Mouse (Mus musculus) stomach, embryonic 14.5 days (tissue): ENCODE measurements around the gene Kat6b. TPM values are rescaled to one million over a fixed set of nuclear protein-coding genes. Genes with fewer than 3 reads are reported as not detected.

Source experiments
- ATAC-seq: fragments of 200-750 bp; cut with Nextera tagmentation; 2 replicates; pipeline ENCODE4 v1.8.0; 2017; ENCODE audit warnings: low read depth, moderate TSS enrichment; ENCODE audit not compliant: insufficient number of reproducible peaks, insufficient read depth, low FRiP score
- H3K27ac ChIP-seq: fragments of 300-500 bp; sonication (generic); 2 replicates; pipeline ENCODE4 v1.5.1; 2014; ENCODE audit warnings: mild to moderate bottlenecking, low read length, moderate library complexity, mixed read lengths
- H3K27me3 ChIP-seq: fragments of 300-500 bp; sonication (generic); 2 replicates; pipeline ENCODE4 v1.6.1; 2014; ENCODE audit warnings: low read length, control low read depth, mixed read lengths; ENCODE audit not compliant: control insufficient read depth, insufficient read depth
- H3K36me3 ChIP-seq: fragments of 300-500 bp; sonication (generic); 2 replicates; pipeline ENCODE4 v1.6.1; 2014; ENCODE audit warnings: mild to moderate bottlenecking, control low read depth, low read length, moderate library complexity, mixed read lengths; ENCODE audit not compliant: control insufficient read depth, insufficient read depth
- H3K4me1 ChIP-seq: fragments of 300-500 bp; sonication (generic); 2 replicates; pipeline ENCODE4 v1.6.1; 2014; ENCODE audit warnings: low read length, control low read depth, mixed read lengths; ENCODE audit not compliant: control insufficient read depth, insufficient read depth
- H3K4me2 ChIP-seq: fragments of 300-500 bp; sonication (generic); replicated peaks from 2 replicates; pipeline ENCODE4 v1.6.1; 2014; ENCODE audit warnings: low read depth, low read length, control low read depth
- H3K4me3 ChIP-seq: fragments of 300-500 bp; sonication (generic); 2 replicates; pipeline ENCODE4 v1.5.1; 2014; ENCODE audit warnings: low read depth, low read length, control low read depth
- H3K9ac ChIP-seq: fragments of 300-500 bp; sonication (generic); replicated peaks from 2 replicates; pipeline ENCODE4 v1.6.1; 2014; ENCODE audit warnings: low read depth, mild to moderate bottlenecking, control low read depth, low read length, moderate library complexity, mixed read lengths
- H3K9me3 ChIP-seq: fragments of 300-500 bp; sonication (generic); 2 replicates; pipeline ENCODE4 v1.6.1; 2016; ENCODE audit warnings: low read depth, low read length, control low read depth; ENCODE audit not compliant: control insufficient read depth
- WGBS: fragments of 180-500 bp; shearing (Covaris S2); extraction: QIAGEN DNeasy Blood & Tissue Kit; methylation state at CpG from one replicate; pipeline ENCODE4 v1.1.7; 2014; 5-methylcytosine and 5-hydroxymethylcytosine counted together
- polyA plus RNA-seq: library from polyadenylated mRNA; unstranded; fragments of >200 nt; fragmentation: Nextera tagmentation; extraction: Ambion mirVana; gene quantifications from 2 replicates; pipeline ENCODE4 v1.2.1, GENCODE M21; 2014

Gene Kat6b
- polyA plus RNA-seq, 1 experiment from 2014 or later: 32.3 TPM

DNA sequence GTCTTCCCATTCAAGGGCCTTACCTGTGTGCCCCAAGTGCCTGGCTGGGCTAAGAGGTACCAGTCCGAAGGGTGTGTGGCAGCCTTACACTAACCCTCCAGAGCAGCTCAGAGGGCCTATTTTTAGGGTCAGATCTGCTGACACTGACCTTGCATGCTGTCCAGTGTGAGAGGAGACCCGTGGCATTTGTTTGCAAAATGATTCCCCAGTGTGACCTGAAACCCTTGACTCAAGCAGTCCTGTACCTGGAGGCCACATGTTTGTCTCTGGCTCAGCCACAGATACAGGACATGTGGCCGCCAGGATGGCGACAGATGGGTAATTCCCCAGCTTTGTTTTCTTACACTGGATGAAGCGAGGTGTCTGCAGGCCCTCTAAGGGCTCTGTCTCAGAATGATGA is 233.3 kb downstream of the Kat6b start, which contains the start of gene Dupd1:
TSS of gene Dupd1 (minus strand) at position 91 of the 400 bp plus-strand sequence.
- Histone ChIP-seq H3K9ac (no peak within 1 kb of the TSS), H3K36me3 (no peaks in the 10 kb centered on the region), H3K4me1 (no peaks in the 10 kb centered on the region), H3K27me3 (no peaks in the 10 kb centered on the region), H3K9me3 (no peaks in the 10 kb centered on the region), H3K4me2 (no peak within 1 kb of the TSS), H3K27ac (no peak within 1 kb of the TSS), H3K4me3 (no peak within 1 kb of the TSS)
- no peak for ATAC-seq
- 67% methylated on average over 5 of the region's 5 CpGs for WGBS

DNA sequence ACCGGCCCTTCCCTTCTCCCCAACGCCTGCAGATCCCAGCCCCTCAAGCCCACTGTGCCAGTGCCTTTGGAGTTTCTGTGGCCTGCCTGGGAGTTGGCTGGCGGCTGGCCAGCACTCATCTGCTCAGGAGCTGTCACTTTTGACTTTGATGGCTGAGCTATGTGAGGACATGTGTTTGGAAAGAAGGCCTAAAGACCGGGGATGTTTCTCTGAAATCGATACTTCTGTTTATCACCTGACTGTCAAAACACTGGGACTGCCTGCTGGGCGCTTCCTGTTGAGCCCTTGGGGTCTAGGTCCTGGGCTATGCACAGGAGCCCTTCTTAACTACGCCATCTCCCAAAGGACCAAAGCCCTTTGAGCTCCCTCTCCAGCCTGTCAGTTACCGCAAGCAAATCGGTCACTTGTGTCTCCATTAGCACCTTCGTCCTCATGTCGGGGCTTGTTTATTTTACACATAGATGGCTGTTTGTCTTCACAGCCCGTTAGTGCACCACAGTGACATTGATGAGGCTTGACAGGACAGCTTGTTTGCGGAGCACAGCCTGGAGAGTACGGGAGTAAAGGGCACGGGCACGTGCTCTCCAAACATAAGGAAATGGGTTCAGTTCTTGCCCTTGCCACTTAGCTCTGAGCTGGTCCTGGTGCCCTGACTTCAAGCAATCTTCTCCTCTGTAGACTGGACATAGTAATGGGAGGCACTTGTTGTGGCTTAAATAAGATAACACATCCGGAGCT is 238.6 kb downstream of the Kat6b start:
- no peak overlapping the region for H3K27ac ChIP-seq
- H3K36me3 ChIP-seq: no peaks in the 10 kb centered on the region
- 18% methylated on average over 17 of the region's 17 CpGs for WGBS
- no peak for ATAC-seq
- H3K9ac ChIP-seq: no peak overlapping the region
- H3K27me3 ChIP-seq: no peaks in the 10 kb centered on the region
- H3K4me3 ChIP-seq: no peak overlapping the region
- no peak overlapping the region for H3K4me2 ChIP-seq
- H3K4me1 ChIP-seq: no peaks in the 10 kb centered on the region
- H3K9me3 ChIP-seq: no peaks in the 10 kb centered on the region

DNA sequence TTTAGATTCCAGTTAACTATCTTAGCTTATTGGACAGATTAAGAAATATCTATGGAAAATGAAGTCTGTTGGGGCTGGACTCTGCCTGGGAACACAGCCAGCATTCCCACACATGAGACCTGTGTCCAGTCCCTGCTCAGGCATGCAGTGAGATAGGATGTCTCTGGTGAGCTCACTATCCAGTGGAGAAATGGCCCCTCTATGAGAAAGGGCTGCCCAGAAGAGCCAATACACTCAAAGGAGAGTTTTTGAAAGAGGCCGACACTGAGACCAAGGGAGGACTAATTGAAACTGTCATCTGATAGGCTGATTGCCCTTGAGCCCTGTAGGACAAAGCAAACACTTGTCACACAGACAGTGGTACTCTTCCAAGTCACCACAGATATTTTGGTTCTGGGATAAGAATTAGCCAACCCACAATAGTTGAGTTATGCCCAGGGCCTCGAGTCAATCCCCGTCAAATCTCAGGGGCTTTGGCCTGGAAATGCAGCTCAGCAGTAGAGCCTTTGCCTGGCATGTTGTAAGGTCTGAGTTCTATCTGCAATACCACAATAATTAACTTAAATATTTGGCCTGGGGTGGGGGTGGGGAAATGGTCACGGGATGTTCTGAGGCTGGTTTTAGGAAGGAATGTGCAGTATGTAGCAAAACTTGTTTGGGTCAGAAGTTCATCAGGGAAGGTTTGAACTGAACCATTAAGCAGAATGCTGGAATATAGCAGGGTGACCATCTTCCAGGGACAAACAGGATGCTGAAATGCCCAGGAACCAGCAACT is 239.4 kb downstream of the Kat6b start:
- H3K9ac ChIP-seq: no peak overlapping the region
- no peaks in the 10 kb centered on the region for H3K4me1 ChIP-seq
- 72% methylated on average over 4 of the region's 4 CpGs for WGBS
- H3K27ac ChIP-seq: no peak overlapping the region
- H3K4me3 ChIP-seq: no peak overlapping the region
- no peaks in the 10 kb centered on the region for H3K9me3 ChIP-seq
- no peaks in the 10 kb centered on the region for H3K27me3 ChIP-seq
- H3K4me2 ChIP-seq: no peak overlapping the region
- ATAC-seq: no peak
- H3K36me3 ChIP-seq: no peaks in the 10 kb centered on the region

Other genes with a start within 250 kb of the Kat6b start
- gene Dupd1, start 233.1 kb downstream of the Kat6b start, polyA plus RNA-seq: not detected in 2 replicates